Mouse (Mus musculus): ENCODE data around the gene Tubg2.

Gene Tubg2

GRCm38 (mm10) chr11:101164677-101165580, 9.2 kb downstream of the Tubg2 start:
- no peak for DNase-seq (ENCODE audit: low read depth, low spot score)

GRCm38 (mm10) chr11:101166357-101166756, 10.7 kb downstream of the Tubg2 start:
- DNase-seq (ENCODE audit: low read depth, low spot score): no peak

- no peak for DNase-seq (ENCODE audit: low read depth, low spot score)
Observed at GRCm38 (mm10) chr11:101167211-101167962, 11.7 kb downstream of the Tubg2 start.

GRCm38 (mm10) chr11:101167963-101168300, 12.2 kb downstream of the Tubg2 start:
- no peak for DNase-seq (ENCODE audit: low read depth, low spot score)

GRCm38 (mm10) chr11:101168301-101168980, 12.7 kb downstream of the Tubg2 start:
- no peak for DNase-seq (ENCODE audit: low read depth, low spot score)

GRCm38 (mm10) chr11:101169301-101170107, 13.8 kb downstream of the Tubg2 start:
- peak; percentile 54 for DNase-seq (ENCODE audit: low read depth, low spot score)

GRCm38 (mm10) chr11:101170354-101170810, 14.7 kb downstream of the Tubg2 start, which contains the start of gene Cntnap1:
Gene Cntnap1 (plus strand): TSS chr11:101170523.
- DNase-seq (ENCODE audit: low read depth, low spot score): peak; percentile 72

- peak; percentile 100 for DNase-seq (ENCODE audit: low read depth, low spot score)
Observed at GRCm38 (mm10) chr11:101170811-101171610, 15.3 kb downstream of the Tubg2 start, which contains the start of gene Plekhh3. Gene Plekhh3 (minus strand): TSS chr11:101171351.

GRCm38 (mm10) chr11:101171721-101172433, 16.2 kb downstream of the Tubg2 start:
- peak; percentile 93 for DNase-seq (ENCODE audit: low read depth, low spot score)

- DNase-seq (ENCODE audit: low read depth, low spot score): no peak
Observed at GRCm38 (mm10) chr11:101172434-101172815, 16.7 kb downstream of the Tubg2 start.

GRCm38 (mm10) chr11:101173112-101173511, 17.4 kb downstream of the Tubg2 start:
- DNase-seq (ENCODE audit: low read depth, low spot score): peak; percentile 45

- DNase-seq (ENCODE audit: low read depth, low spot score): peak; percentile 86
Observed at GRCm38 (mm10) chr11:101173631-101174388, 18.1 kb downstream of the Tubg2 start.

- peak; percentile 44 for DNase-seq (ENCODE audit: low read depth, low spot score)
Observed at GRCm38 (mm10) chr11:101174389-101174745, 18.7 kb downstream of the Tubg2 start.

GRCm38 (mm10) chr11:101174851-101175628, 19.3 kb downstream of the Tubg2 start, which contains the start of gene Ccr10:
Gene Ccr10 (minus strand): TSS chr11:101175443.
- peak; percentile 80 for DNase-seq (ENCODE audit: low read depth, low spot score)

GRCm38 (mm10) chr11:101175636-101176116, 20.0 kb downstream of the Tubg2 start:
- DNase-seq (ENCODE audit: low read depth, low spot score): peak; percentile 93

- DNase-seq (ENCODE audit: low read depth, low spot score): peak; percentile 77
Observed at GRCm38 (mm10) chr11:101176117-101176691, 20.5 kb downstream of the Tubg2 start.

Data from brain, adult 2 months (tissue).